Mouse (Mus musculus) liver, postnatal 0 days (tissue): ENCODE measurements around the gene Ptgds. TPM values are rescaled to one million over a fixed set of nuclear protein-coding genes. Genes with fewer than 3 reads are reported as not detected.
A peak's percentile ranks its signal among the peaks of the same experiment; 100 is the strongest.

Experiments
- ATAC-seq: fragments of 200-750 bp; cut with Nextera tagmentation; 2 replicates; pipeline ENCODE4 v1.8.0; 2017; ENCODE audit warnings: mild to moderate bottlenecking, moderate library complexity
- DNase-seq: peaks from one replicate; pipeline ENCODE4 v3.0.0-alpha.2; 2016
- H3K27ac ChIP-seq: fragments of 300-500 bp; sonication (generic); 2 replicates; pipeline ENCODE4 v1.5.1; 2014; ENCODE audit warnings: antibody characterized with exemption, moderate library complexity, mild to moderate bottlenecking, low read depth
- H3K27me3 ChIP-seq: fragments of 300-500 bp; sonication (generic); 2 replicates; pipeline ENCODE4 v1.6.1; 2014; ENCODE audit warnings: low read length, control low read depth, mixed read lengths; ENCODE audit not compliant: insufficient read depth
- H3K36me3 ChIP-seq: fragments of 300-500 bp; sonication (generic); replicated peaks from 2 replicates; pipeline ENCODE4 v1.6.1; 2014; ENCODE audit warnings: mild to moderate bottlenecking, control low read depth, low read length, moderate library complexity, mixed read lengths; ENCODE audit not compliant: insufficient read depth
- H3K4me1 ChIP-seq: fragments of 300-500 bp; sonication (generic); 2 replicates; pipeline ENCODE4 v1.6.1; 2014; ENCODE audit warnings: antibody characterized with exemption, mild to moderate bottlenecking, control low read depth; ENCODE audit not compliant: insufficient read depth
- H3K4me2 ChIP-seq: fragments of 300-500 bp; sonication (generic); 2 replicates; pipeline ENCODE4 v1.6.1; 2014; ENCODE audit warnings: low read depth, mild to moderate bottlenecking, low read length, moderate library complexity, mixed read lengths
- H3K4me3 ChIP-seq: fragments of 300-500 bp; sonication (generic); 2 replicates; pipeline ENCODE4 v1.5.1; 2014; ENCODE audit warnings: low read depth, low read length
- H3K9ac ChIP-seq: fragments of 300-500 bp; sonication (generic); replicated peaks from 2 replicates; pipeline ENCODE4 v1.6.1; 2014; ENCODE audit warnings: mild to moderate bottlenecking, moderate library complexity
- H3K9me3 ChIP-seq: fragments of 300-500 bp; sonication (generic); 2 replicates; pipeline ENCODE4 v1.6.1; 2016; ENCODE audit warnings: mild to moderate bottlenecking, control low read depth, low read length, mixed read lengths
- CTCF ChIP-seq: sonication (generic); IDR thresholded peaks from 2 replicates; pipeline ENCODE4 v1.5.1; 2016; ENCODE audit warnings: antibody characterized with exemption, low read depth
- EP300 ChIP-seq: IDR thresholded peaks from 2 replicates; pipeline ENCODE4 v1.6.1; 2016; ENCODE audit warnings: antibody characterized with exemption, low read depth, mild to moderate bottlenecking
- WGBS: fragments of 180-500 bp; shearing (Covaris S2); extraction: QIAGEN DNeasy Blood & Tissue Kit; methylation state at CpG from one replicate; pipeline ENCODE4 v1.1.7; 2014; ENCODE audit not compliant: insufficient replicate concordance; 5-methylcytosine and 5-hydroxymethylcytosine counted together
- polyA plus RNA-seq: library from polyadenylated mRNA; unstranded; fragments of >200 nt; fragmentation: Nextera tagmentation; extraction: Ambion mirVana; gene quantifications from 2 replicates; pipeline ENCODE4 v1.2.1, GENCODE M21; 2015

Gene Ptgds
- polyA plus RNA-seq, 1 experiment from 2014 or later: 1.0 TPM

- 62% methylated on average over 10 of the region's 10 CpGs for WGBS
- Histone ChIP-seq H3K9me3 (no peaks in the 10 kb centered on the region), H3K4me2 (no peak overlapping the region), H3K4me1 (peaks cover 10% of the 10 kb centered on the region; the same call in 1 of the 2 replicates), H3K36me3 (no peaks in the 10 kb centered on the region), H3K9ac (no peak overlapping the region), H3K4me3 (no peak overlapping the region), H3K27me3 (no peaks in the 10 kb centered on the region), H3K27ac (no peak overlapping the region)
- ATAC-seq (no peak), DNase-seq (no peak)
- TF ChIP-seq CTCF (no peak), EP300 (no peak)
These were observed 607 bp downstream of the Ptgds start for GRCm38 (mm10) chr2:25468962-25469915.

GRCm38 (mm10) chr2:25467606-25468303 is 2.1 kb downstream of the Ptgds start:
- WGBS: 67% methylated on average over 14 of the region's 14 CpGs
- Histone ChIP-seq H3K4me3 (no peak overlapping the region), H3K9me3 (no peaks in the 10 kb centered on the region), H3K36me3 (no peaks in the 10 kb centered on the region), H3K4me2 (no peak overlapping the region), H3K27ac (no peak overlapping the region), H3K9ac (no peak overlapping the region), H3K4me1 (peaks cover 10% of the 10 kb centered on the region; the same call in 1 of the 2 replicates), H3K27me3 (no peaks in the 10 kb centered on the region)
- no peak for TF ChIP-seq CTCF
- no peak for TF ChIP-seq EP300
- DNase-seq: no peak
- no peak for ATAC-seq

GRCm38 (mm10) chr2:25465816-25466635 is 3.8 kb downstream of the Ptgds start:
- Histone ChIP-seq H3K4me3 (peak overlapping the region; percentile 13; the same call in 1 of the 2 replicates), H3K27ac (peak overlapping the region; percentile 66), H3K9ac (0 out of 2 replicates have a peak overlapping the region, but pooled peaks have one; percentile 5), H3K27me3 (no peaks in the 10 kb centered on the region), H3K4me2 (peak overlapping the region; percentile 33), H3K9me3 (no peaks in the 10 kb centered on the region), H3K4me1 (peaks cover 17% of the 10 kb centered on the region), H3K36me3 (no peaks in the 10 kb centered on the region)
- no peak for TF ChIP-seq CTCF
- TF ChIP-seq EP300: no peak
- WGBS: 23% methylated on average over 10 of the region's 10 CpGs
- ATAC-seq: peak; percentile 6; the same call in 1 of the 2 replicates
- peak; percentile 53 for DNase-seq

- DNase-seq: no peak
- H3K27ac ChIP-seq: peak overlapping the region; percentile 66
- H3K4me2 ChIP-seq: peak overlapping the region; percentile 33
- no peak overlapping the region for H3K9ac ChIP-seq
- no peaks in the 10 kb centered on the region for H3K9me3 ChIP-seq
- TF ChIP-seq EP300: no peak
- TF ChIP-seq CTCF: no peak
- no peak for ATAC-seq
- 49% methylated on average over 2 of the region's 2 CpGs for WGBS
- H3K4me1 ChIP-seq: peaks cover 19% of the 10 kb centered on the region
- H3K4me3 ChIP-seq: peak overlapping the region; percentile 13; the same call in 1 of the 2 replicates
- H3K27me3 ChIP-seq: no peaks in the 10 kb centered on the region
- H3K36me3 ChIP-seq: no peaks in the 10 kb centered on the region
These were observed 4.6 kb downstream of the Ptgds start for GRCm38 (mm10) chr2:25465256-25465655.

GRCm38 (mm10) chr2:25463630-25464029 is 6.2 kb downstream of the Ptgds start:
- H3K9me3 ChIP-seq: no peaks in the 10 kb centered on the region
- no peak overlapping the region for H3K9ac ChIP-seq
- no peaks in the 10 kb centered on the region for H3K27me3 ChIP-seq
- peaks cover 30% of the 10 kb centered on the region for H3K4me1 ChIP-seq
- no peak overlapping the region for H3K4me2 ChIP-seq
- no peak for TF ChIP-seq EP300
- TF ChIP-seq CTCF: no peak
- no peak overlapping the region for H3K4me3 ChIP-seq
- 77% methylated on average over 3 of the region's 3 CpGs for WGBS
- ATAC-seq (no peak), DNase-seq (no peak)
- H3K27ac ChIP-seq: no peak overlapping the region
- 0 out of 2 replicates have a peak, but pooled peaks cover 6% of the 10 kb centered on the region for H3K36me3 ChIP-seq
